Mouse (Mus musculus) liver, embryonic 14.5 days (tissue): Measurements from ENCODE around the gene Ltbp3. TPM values are rescaled to one million over a fixed set of nuclear protein-coding genes. Genes with fewer than 3 reads are reported as not detected.

Source experiments
- ATAC-seq: fragments of 200-750 bp; cut with Nextera tagmentation; 2 replicates; pipeline ENCODE4 v1.8.0; 2017; ENCODE audit warnings: moderate number of reproducible peaks, mild to moderate bottlenecking, moderate library complexity; ENCODE audit not compliant: insufficient read depth
- DNase-seq, 3 experiments: peaks; one replicate each; pipeline ENCODE4 v3.0.0-alpha.2; 2012 to 2013; ENCODE audit warnings: low read depth in 3 of 3, low spot score in 3 of 3
- H3K27ac ChIP-seq: fragments of 300-500 bp; sonication (generic); 2 replicates; pipeline ENCODE4 v1.5.1; 2014; ENCODE audit warnings: moderate library complexity, mild to moderate bottlenecking, control low read depth, inconsistent platforms
- H3K27me3 ChIP-seq: fragments of 300-500 bp; sonication (generic); 2 replicates; pipeline ENCODE4 v1.6.1; 2014; ENCODE audit warnings: mild to moderate bottlenecking, low read length, moderate library complexity; ENCODE audit not compliant: control insufficient read depth, insufficient read depth
- H3K36me3 ChIP-seq: fragments of 300-500 bp; sonication (generic); replicated peaks from 2 replicates; pipeline ENCODE4 v1.6.1; 2014; ENCODE audit warnings: low read depth; ENCODE audit not compliant: control insufficient read depth, insufficient read depth
- H3K4me1 ChIP-seq, 2 experiments: fragments of 200-500 bp in 1 of 2; fragments of 300-500 bp in 1 of 2; sonication (generic) in 1 of 2; replicated peaks; 2 replicates each; pipeline ENCODE4 v1.6.1; 2012 to 2014; ENCODE audit warnings: antibody characterized with exemption in 1 of 2, inconsistent platforms in 1 of 2, low read length in 1 of 2; ENCODE audit not compliant: control insufficient read depth in 2 of 2, insufficient read depth in 2 of 2
- H3K4me2 ChIP-seq: fragments of 300-500 bp; sonication (generic); 2 replicates; pipeline ENCODE4 v1.6.1; 2014; ENCODE audit warnings: low read depth, mild to moderate bottlenecking, control low read depth, moderate library complexity
- H3K4me3 ChIP-seq, 2 experiments: fragments of 200-500 bp in 1 of 2; fragments of 300-500 bp in 1 of 2; sonication (generic) in 1 of 2; 2 replicates each; pipeline ENCODE4 v1.5.1; 2012 to 2014; ENCODE audit warnings: low read depth in 2 of 2, low read length in 2 of 2, mild to moderate bottlenecking in 2 of 2, control low read depth in 1 of 2, inconsistent platforms in 1 of 2, moderate library complexity in 1 of 2; ENCODE audit not compliant: insufficient read depth in 1 of 2
- H3K9ac ChIP-seq: fragments of 300-500 bp; sonication (generic); replicated peaks from 2 replicates; pipeline ENCODE4 v1.6.1; 2014; ENCODE audit warnings: mild to moderate bottlenecking, control low read depth, moderate library complexity
- H3K9me3 ChIP-seq: fragments of 300-500 bp; sonication (generic); 2 replicates; pipeline ENCODE4 v1.6.1; 2016; ENCODE audit warnings: low read length, mixed read lengths; ENCODE audit not compliant: control insufficient read depth
- CTCF ChIP-seq: IDR thresholded peaks from 2 replicates; pipeline ENCODE4 v1.5.1; 2016; ENCODE audit warnings: antibody characterized with exemption, low read depth, control low read depth
- EP300 ChIP-seq: IDR thresholded peaks from 2 replicates; pipeline ENCODE4 v1.6.1; 2016; ENCODE audit warnings: antibody characterized with exemption, low read depth
- WGBS: fragments of 180-500 bp; shearing (Covaris S2); extraction: QIAGEN DNeasy Blood & Tissue Kit; methylation state at CpG from one replicate; pipeline ENCODE4 v1.1.7; 2014; ENCODE audit not compliant: insufficient replicate concordance; 5-methylcytosine and 5-hydroxymethylcytosine counted together
- polyA plus RNA-seq, 2 experiments: library from polyadenylated mRNA; depleted of rRNA in 1 of 2; stranded (reverse) in 1 of 2; unstranded in 1 of 2; fragments of >200 nt; fragmentation: Nextera tagmentation in 1 of 2; extraction: Ambion mirVana in 1 of 2; gene quantifications; 2 replicates each; pipeline versions ENCODE4 v1.2.1 to v1.2.3; 2012 to 2014

Ltbp3 gene
- polyA plus RNA-seq, 2 experiments, result 1.6 to 2.1 TPM

DNA sequence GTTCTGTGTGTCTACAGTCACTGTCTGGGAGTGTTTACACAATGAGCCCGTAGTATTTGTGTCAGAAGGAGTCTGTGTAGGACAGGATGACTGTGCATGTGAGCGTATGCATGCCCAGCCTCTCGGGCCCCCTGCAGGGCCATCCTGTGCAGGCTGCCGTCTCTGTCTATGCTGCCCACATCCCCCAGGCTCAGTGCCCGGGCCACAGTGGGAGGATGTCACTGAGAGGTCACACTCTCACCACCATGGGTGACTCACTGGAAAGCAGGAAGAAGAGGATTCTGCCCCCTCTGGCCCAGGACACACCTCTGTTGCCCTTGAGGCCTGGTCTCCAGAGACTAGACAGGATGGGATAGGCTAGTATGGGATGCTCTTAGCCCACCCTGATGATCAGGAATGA, 2.9 kb downstream of the Ltbp3 start:
- Histone ChIP-seq H3K36me3 (no peaks in the 10 kb centered on the region), H3K4me2 (no peak overlapping the region), H3K9ac (no peak overlapping the region), H3K27me3 (peaks cover 86% of the 10 kb centered on the region), H3K4me3 (no peak overlapping the region), H3K9me3 (no peaks in the 10 kb centered on the region), H3K27ac (no peak overlapping the region), H3K4me1 (peaks cover 0 to 5% of the 10 kb centered on the region in 2 experiments; a peak in 2 of 4 replicates)
- DNase-seq (no peak), ATAC-seq (no peak)
- 40% methylated on average over 5 of the region's 5 CpGs for WGBS
- TF ChIP-seq CTCF, result peak; percentile 12; the same call in 1 of the 2 replicates
- TF ChIP-seq EP300, result no peak

DNA sequence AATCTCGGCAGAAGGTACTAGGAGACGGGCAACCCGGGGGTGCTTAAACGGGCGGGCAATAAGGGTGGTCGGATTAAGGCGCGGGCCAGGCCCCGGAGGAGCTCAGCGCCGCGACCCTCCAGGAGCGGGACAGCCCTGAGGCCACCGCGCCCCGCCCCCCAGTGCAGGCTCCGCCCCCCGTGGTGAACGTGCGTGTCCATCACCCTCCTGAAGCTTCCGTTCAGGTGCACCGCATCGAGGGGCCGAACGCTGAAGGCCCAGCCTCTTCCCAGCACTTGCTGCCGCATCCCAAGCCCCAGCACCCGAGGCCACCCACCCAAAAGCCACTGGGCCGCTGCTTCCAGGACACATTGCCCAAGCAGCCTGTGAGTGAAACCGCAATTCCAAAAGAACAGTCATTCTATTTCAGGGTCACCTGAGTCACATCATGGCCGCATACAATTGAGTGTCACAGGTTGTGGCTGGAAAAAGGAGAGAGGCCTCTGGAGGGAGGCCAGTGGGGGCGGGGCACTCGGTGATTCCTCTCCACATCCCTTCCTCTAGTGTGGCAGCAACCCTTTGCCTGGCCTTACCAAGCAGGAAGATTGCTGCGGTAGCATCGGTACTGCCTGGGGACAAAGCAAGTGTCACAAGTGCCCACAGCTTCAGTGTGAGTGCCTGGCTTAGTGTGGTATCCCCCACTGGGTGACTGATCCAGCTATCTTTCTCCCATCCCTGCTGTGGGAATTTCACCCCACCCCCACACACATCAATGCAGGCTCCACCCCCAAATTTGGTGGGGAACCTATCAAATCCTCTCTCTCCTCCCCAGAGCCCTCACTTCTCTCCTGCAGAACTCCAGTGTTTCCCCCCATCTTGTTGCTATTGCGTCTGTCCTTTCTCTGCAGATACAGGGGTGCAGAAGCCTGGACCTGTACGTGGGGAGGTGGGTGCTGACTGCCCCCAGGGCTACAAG, 5.3 kb downstream of the Ltbp3 start:
- H3K27me3 ChIP-seq, result peaks cover 79% of the 10 kb centered on the region
- no peak overlapping the region for H3K4me3 ChIP-seq
- H3K4me2 ChIP-seq, result peak overlapping the region; percentile 28; the same call in 1 of the 2 replicates
- no peaks in the 10 kb centered on the region for H3K9me3 ChIP-seq
- WGBS, result 8% methylated on average over 36 of the region's 36 CpGs
- ATAC-seq, result no peak
- TF ChIP-seq EP300 (no peak), CTCF (no peak)
- H3K27ac ChIP-seq, result no peak overlapping the region
- no peaks in the 10 kb centered on the region for H3K36me3 ChIP-seq
- peaks cover 0 to 5% of the 10 kb centered on the region in 2 experiments; a peak in 2 of 4 replicates for H3K4me1 ChIP-seq
- DNase-seq, result no peak
- no peak overlapping the region for H3K9ac ChIP-seq

DNA sequence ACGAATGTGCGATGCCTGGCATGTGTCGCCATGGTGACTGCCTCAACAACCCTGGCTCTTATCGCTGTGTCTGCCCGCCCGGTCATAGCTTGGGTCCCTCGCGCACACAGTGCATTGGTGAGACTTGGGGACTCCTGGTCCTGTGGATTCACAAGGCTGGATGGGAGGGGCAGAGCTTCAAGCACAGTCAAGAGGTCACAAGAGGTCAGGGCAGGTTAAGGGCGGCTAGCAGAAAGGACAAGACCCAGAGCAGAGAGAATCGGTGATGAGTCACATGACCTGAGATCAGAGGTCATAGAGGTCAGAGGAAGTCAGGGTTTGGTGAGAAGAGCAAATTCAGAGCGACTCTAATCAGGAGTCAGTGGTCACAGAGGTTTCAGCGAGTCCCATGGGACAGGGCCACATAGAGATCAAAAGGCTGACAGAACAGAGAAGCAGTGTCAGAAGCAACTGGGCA, 6.2 kb downstream of the Ltbp3 start:
- ATAC-seq, result peak; percentile 50
- no peak for TF ChIP-seq CTCF
- TF ChIP-seq EP300, result no peak
- no peak overlapping the region for H3K4me2 ChIP-seq

DNA sequence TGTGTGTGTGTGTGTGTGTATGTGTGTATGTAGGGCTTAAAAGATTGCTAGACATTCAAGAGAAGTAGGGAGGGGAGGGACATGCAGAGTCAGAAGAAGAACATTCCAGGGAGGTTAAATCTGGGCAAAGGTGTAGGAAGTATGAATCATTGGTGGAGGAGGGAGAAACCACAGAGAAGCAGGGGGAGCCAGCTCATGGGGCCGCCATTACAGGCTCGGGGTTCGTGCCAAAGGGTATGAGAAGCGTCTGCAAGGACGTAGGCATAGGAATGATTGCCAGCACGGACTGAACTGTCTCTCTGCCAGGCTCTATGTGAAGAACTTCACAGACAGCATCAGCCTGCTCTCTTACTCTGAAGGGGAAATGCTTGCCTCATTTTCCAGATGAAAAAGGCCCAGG, 8.8 kb downstream of the Ltbp3 start:
- no peak for ATAC-seq
- Histone ChIP-seq H3K27ac (no peak overlapping the region), H3K4me2 (no peak overlapping the region), H3K4me3 (no peak overlapping the region), H3K9me3 (no peaks in the 10 kb centered on the region), H3K4me1 (peaks cover 0 to 6% of the 10 kb centered on the region in 2 experiments; a peak in 3 of 4 replicates), H3K9ac (no peak overlapping the region), H3K36me3 (no peaks in the 10 kb centered on the region), H3K27me3 (peaks cover 57% of the 10 kb centered on the region)
- WGBS, result 52% methylated on average over 6 of the region's 6 CpGs
- no peak for TF ChIP-seq EP300
- no peak for TF ChIP-seq CTCF
- DNase-seq, result no peak

More for the DNA sequence above, 6.2 kb downstream of the Ltbp3 start:
- Histone ChIP-seq H3K9ac (no peak overlapping the region), H3K36me3 (no peaks in the 10 kb centered on the region), H3K27ac (no peak overlapping the region), H3K9me3 (no peaks in the 10 kb centered on the region), H3K4me3 (no peak overlapping the region), H3K4me1 (peaks cover 0 to 6% of the 10 kb centered on the region in 2 experiments; a peak in 3 of 4 replicates), H3K27me3 (peaks cover 79% of the 10 kb centered on the region)
- WGBS, result 29% methylated on average over 12 of the region's 12 CpGs
- DNase-seq, result no peak

DNA sequence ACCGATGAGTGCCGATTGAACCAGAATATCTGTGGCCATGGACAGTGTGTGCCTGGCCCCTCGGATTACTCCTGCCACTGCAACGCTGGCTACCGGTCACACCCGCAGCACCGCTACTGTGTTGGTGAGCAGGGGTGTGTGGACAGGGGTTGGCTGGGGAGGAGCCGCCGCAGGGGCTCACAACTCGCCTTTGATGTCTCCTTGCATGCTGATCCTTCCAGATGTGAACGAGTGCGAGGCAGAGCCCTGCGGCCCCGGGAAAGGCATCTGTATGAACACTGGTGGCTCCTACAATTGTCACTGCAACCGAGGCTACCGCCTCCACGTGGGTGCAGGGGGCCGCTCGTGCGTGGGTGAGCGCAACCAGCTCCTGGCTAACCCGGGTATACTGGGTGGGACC, 10.2 kb downstream of the Ltbp3 start:
- TF ChIP-seq EP300, result no peak
- TF ChIP-seq CTCF, result no peak
- H3K27me3 ChIP-seq, result peaks cover 43% of the 10 kb centered on the region

More for the DNA sequence above, 10.2 kb downstream of the Ltbp3 start:
- no peak for ATAC-seq
- Histone ChIP-seq H3K36me3 (no peaks in the 10 kb centered on the region), H3K27ac (no peak overlapping the region), H3K9me3 (no peaks in the 10 kb centered on the region), H3K4me1 (peaks cover 0 to 6% of the 10 kb centered on the region in 2 experiments; a peak in 3 of 4 replicates), H3K4me2 (no peak overlapping the region), H3K4me3 (no peak overlapping the region), H3K9ac (no peak overlapping the region)
- no peak for DNase-seq
- WGBS, result 10% methylated on average over 22 of the region's 22 CpGs
